Mouse (Mus musculus) left cerebral cortex, adult 11 months (tissue): ENCODE measurements around the gene Gm20449.
"Not testable (repeated sequence)": the region's sequence is repeated elsewhere in the genome, so short reads cannot be mapped to it uniquely, and the experiment has no call there.

Experiments
- DNase-seq: peaks from one replicate; pipeline ENCODE4 v3.0.0; 2022; ENCODE audit warnings: low spot score

Gene Gm20449

DNA sequence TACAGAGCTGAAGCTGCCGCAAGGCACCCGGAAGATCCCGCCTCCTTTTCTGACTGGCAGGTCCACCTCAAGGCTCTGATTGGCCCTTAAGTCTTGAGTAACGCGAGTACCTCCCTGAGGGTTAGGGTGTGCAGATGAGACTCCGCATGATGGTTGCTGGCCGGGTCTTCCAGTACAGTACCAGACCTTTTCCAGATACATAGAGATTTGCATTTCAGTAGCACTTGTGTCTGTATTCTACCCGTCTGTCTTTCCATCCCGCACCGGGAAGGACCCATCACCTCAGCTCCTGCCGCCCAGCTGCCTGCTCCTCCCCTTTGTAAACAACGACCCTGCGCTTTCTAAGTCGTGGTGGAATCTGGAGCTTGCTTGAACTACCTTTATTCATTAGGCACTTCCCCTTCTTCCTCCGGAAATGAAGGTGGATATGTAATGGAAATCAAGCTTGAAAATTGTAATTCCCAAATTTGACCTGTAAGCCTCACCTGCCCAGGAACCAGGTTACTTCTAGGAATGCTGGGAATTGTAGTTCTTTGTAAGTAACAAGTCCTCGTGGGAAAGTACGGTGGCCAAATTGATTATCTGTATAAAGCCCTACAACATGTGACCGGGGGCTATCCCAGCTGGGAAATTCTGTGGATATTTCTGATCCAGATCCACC lies at the start of gene Gm20449, which contains the start of gene AW146154:
Gene Gm20449 (minus strand): TSS at position 29 of the 661 bp plus-strand sequence.
Gene AW146154 (minus strand): TSS at position 502 of the 661 bp plus-strand sequence.
- peak; percentile 98 for DNase-seq

DNA sequence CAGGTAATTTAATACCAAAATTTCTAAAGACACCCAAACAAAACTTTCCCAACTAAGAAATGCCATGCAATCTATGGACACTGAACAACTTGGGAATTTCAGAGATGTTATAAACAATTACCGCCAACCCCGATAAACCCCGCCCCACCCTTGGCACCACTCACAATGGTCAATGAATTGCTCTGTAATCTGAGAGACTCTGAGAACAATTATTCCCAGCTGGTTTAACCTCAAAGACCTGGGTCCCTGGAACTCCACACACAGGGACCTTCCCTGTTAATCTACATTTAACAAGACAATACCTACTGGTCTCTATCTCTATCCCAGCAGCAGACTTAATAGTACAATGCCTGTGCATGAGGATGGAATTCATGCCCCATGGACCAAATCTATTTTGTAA lies 13.5 kb upstream of the Gm20449 start:
- DNase-seq = no peak

DNA sequence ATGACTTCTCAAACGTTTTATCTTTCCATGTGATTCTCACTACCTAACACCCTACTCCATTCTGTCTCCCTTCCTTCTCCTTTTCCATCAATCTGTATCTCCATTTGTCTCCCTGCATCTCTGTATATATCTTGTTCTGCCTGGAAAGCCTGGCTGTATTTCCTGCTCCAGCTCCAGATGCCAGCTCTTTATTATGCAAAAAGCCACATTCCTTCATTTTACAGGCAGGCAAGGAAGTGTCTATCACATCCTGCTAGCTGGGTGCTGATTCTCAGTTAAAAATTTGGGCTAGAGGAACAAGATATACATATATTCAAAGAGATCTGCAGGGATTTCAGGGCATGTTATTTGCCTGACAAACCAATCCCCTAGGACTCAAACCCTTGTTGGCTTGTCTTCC lies 13.0 kb upstream of the Gm20449 start:
- no peak for DNase-seq

DNA sequence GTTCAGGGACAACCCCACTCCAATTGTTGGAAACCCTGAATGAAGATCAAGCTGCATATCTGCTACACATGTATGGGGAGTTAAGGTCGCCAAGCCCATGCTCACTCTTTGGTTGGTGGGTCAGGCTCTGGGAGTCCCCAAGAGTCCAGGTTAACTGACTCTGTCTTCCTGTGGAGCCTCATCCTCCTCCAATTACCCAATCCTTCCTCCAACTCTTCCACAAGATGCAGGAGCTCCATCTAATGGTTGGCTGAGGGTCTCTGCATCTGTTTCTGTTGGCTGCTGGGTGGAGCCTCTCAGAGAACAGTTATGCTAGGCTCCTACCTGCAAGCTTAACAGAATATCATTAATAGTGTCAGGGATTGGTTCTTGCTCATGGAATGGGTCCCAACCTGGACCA lies 3.2 kb upstream of the Gm20449 start:
- DNase-seq = no peak

DNA sequence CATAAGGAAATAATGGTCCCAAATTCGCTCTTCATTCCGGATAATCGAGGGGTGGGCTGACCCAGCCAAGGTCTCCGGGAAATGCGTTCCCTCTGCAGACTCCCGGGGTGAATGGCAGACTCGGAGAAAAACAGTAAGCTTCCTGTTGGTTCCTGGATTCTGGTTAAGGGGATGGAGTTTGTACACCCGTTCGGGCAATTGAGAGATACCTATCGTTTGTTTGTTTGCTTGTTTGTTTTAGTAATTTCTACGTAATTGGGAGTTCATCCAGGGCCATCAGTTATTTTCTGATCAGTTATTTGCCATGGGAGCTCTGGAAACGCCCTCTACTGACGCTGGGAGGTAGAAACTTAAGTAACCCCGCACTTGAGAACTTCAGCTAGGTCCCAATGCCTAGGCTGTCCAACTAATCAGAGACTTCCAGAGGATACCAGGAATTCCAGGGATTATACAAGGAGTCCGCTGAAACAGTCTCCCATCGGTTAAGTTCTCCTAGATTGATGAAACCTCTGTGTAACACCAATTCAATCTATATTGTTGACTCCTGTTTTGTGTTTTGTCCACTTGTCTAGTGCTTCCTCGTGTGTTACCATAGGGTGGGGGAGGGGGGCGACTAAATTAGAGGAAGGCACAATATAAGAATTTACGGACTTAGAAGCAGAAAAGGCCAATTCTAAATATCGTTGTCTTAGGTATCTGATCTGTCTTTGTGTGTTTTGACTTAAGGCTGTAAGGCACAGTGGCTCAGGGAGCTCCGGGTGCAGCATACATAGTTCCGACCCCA lies 1.1 kb upstream of the Gm20449 start:
- DNase-seq = peak; percentile 66

DNA sequence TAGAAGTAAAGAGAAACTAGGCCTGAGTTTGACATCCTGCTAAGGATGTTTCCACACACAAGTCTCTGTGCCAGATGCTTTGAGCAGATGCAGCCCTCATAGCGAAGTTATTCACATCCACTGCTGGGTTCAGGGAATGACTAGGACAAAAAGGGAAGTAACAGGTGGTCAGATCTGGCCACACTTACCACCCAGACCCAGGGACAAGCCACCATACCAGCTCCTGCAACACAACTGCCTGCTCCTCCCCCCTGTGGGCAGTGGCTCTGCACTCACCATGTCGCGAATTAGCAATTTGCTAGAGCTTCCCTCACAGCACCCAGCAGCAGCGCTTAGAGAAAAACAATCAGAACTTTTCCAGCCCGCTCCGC lies 214 bp downstream of the Gm20449 start:
- DNase-seq = not testable (repeated sequence)

DNA sequence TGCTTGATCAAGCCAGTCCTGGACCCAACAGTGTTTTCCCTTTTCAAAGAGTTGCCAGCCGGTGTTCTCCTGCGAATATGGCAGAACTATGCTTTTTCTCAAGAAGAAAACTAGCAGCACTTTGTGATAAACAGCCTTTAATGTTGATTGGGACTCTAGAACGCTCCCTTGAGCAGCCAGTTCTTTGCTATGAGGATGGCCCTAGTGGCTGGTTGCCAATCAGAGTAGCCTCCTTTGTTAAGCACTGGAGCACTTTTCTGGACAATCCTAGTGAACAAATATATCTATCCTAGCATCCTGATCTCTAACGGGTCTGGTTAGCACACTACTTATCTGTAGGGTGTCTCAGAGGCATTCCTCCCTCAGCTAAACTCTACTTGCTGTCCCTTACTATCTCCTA lies 753 bp downstream of the Gm20449 start:
- DNase-seq = not testable (repeated sequence)

DNA sequence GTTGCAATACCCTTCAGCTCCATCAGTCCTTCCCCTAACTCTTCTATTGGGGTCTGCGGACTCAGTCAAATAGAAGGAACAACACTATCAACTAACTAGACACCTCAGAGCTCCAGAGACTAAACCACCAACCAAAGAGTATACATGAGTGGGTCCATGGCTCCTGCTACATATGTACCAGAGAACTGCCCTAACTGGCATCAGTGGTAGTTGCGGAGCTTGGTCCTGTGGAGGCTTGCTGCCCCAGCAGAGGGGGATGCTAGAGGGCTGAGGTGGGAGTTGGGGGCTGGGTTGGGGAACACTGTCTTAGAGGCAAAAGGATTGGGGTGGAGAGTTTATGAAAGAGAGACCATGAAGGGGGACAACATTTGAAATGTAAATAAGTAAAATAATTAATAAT lies 1.3 kb downstream of the Gm20449 start:
- DNase-seq = no peak

DNA sequence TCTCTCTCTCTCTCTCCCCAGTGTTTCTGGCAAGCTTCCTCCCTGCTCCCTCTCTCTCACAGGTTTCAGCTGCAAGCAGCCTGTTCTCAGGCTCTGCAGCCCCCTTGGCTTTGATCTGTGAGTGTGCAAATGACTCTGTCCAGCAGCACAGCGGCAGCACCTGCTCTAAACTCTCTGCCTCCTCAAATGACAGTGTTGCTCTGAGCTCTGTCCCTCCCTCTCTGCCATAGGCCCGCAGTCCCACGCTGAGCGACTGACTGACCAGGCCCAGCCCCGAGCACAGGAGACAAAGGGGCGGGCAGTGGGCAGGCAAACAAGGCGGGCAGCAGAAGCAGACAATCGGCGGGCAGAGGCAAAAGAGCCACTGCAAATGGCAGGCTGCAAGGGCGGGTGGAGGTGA lies 47.4 kb downstream of the Gm20449 start:
- DNase-seq = no peak

DNA sequence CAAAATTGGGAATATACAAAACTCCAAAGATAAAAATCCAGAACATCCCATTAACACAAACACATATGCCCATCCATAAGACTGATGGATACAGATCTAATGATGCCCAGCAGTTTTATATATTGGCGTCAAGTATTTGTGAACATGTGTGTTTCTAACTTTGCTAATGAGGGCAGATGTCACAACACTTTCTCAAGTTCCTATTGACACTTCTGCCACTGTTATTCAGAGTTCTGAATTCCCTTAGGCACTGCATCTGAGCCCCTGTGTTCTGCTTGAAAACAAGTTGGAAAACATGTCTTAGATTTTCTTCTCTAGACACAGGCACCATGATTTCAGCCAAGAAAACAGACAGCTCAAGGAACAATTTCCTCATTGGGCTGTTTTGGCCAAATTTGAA lies 50.6 kb downstream of the Gm20449 start, which contains the start of gene Vmn2r57:
Gene Vmn2r57 (minus strand): TSS at position 101 of the 400 bp plus-strand sequence.
- DNase-seq = not testable (repeated sequence)

DNA sequence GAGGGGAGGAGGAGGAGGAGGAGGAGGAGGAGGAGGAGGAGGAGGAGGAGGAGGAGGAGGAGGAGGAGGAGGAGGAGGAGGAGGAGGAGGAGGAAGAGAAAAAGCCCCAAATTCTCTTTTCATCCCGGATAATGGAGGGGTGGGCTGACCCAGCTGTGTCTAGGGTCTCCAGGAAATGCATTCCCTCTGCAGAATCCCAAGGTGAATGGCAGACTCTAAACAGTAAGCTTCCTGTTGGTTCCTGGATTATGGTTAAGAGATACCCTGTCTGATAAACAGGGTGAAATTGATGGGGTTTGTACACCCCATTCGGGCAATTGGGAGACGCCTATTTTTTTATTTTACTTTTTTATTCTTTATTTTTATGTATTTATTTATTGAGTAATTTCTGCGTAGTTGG lies 105.1 kb downstream of the Gm20449 start:
- no peak for DNase-seq

DNA sequence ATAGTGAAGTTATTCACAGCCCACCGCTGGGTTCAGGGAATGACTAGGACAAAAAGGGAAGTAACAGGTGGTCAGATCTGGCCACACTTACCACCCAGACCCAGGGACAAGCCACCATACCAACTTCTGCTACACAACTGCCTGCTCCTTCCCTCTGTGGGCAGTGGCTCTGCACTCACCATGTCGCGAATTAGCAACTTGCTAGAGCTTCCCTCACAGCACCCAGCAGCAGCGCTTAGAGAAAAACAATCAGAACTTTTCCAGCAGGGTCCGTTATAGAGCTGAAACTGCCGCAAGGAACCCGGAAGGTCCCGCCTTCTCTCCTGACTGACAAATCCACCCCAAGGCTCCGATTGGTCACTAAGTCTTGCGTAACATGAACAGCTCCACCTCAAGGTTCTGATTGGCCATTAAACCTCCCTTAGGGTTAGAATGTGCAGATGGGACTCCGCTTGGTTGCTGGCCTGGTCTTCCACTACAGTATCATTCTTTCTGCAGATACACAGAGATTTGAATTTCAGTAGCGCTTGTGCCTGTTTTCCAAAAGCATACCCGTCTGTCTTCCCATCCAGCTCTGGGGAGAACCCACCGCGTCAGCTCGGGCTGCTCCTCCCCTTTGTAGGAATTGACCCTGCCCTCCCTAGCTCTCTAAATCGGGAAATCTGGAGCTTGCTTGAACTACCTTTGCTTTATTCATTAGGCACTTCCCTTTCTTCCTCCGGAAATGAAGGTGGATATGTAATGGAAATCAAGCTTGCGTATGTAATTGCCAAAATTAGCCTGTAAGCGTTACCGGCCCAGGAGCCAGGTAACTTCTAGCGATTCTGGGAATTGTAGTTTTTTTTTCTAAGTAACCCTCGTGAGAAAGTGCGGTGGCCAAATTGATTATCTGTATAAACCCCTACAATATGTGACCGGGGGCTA lies 105.9 kb downstream of the Gm20449 start, which contains the start of gene AI987944:
Gene AI987944 (minus strand): TSS at position 332 of the 924 bp plus-strand sequence.
- DNase-seq = peak; percentile 85
